Mouse (Mus musculus) kidney, adult 18-20 months (tissue): Measurements from ENCODE around the gene Slc37a4.
A peak's percentile ranks its signal among the peaks of the same experiment; 100 is the strongest.
"Not testable (repeated sequence)": the region's sequence is repeated elsewhere in the genome, so short reads cannot be mapped to it uniquely, and the experiment has no call there.

Experiments
- DNase-seq: peaks from one replicate; pipeline ENCODE4 v3.0.0; 2021

The Slc37a4 gene

GRCm38 (mm10) chr9:44399114-44399794, 2.6 kb downstream of the Slc37a4 start:
- no peak for DNase-seq

- peak; percentile 45 for DNase-seq
Observed at GRCm38 (mm10) chr9:44399795-44400114, 3.1 kb downstream of the Slc37a4 start.

GRCm38 (mm10) chr9:44401081-44401480, 4.4 kb downstream of the Slc37a4 start:
- DNase-seq: peak; percentile 80

- DNase-seq: no peak
Observed at GRCm38 (mm10) chr9:44405011-44405410, 8.4 kb downstream of the Slc37a4 start.

- DNase-seq: peak; percentile 95
Observed at GRCm38 (mm10) chr9:44406906-44407751, 10.5 kb downstream of the Slc37a4 start, which contains the start of the genes Rps25 and Trappc4. Gene Rps25 (plus strand): TSS chr9:44407139. Gene Trappc4 (minus strand): TSS chr9:44407600.

DNA sequence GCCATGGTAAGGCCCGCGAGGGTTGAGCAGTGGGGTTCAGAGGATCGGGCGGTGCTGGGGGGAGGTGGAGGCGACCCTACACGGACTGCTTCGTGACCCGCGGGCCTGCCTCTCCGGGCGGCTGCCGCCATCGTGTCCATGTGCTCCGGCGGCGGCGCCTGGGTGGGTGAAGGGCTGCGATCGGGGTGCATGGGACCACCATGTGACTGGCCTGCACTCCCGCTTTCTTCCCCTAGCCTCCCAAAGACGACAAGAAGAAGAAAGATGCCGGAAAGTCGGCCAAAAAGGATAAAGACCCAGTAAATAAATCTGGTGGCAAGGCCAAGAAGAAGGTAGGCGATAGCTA, 11.1 kb downstream of the Slc37a4 start:
- no peak for DNase-seq

DNA sequence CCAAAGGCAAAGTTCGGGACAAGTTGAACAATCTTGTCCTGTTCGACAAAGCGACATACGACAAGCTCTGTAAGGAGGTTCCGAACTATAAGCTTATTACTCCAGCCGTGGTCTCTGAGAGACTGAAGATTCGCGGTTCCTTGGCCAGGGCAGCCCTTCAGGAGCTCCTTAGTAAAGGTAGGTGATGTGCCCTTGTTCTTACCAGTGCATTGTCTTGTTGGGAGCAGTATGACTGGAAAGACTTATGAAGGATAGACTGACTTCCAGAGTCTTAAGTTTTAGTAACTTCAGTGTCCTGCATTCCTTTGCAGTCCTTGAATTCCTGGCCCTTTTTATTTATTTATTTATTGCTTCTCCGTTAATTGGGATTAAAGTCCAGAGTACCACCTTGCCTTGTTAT, 12.0 kb downstream of the Slc37a4 start:
- not testable (repeated sequence) for DNase-seq

DNA sequence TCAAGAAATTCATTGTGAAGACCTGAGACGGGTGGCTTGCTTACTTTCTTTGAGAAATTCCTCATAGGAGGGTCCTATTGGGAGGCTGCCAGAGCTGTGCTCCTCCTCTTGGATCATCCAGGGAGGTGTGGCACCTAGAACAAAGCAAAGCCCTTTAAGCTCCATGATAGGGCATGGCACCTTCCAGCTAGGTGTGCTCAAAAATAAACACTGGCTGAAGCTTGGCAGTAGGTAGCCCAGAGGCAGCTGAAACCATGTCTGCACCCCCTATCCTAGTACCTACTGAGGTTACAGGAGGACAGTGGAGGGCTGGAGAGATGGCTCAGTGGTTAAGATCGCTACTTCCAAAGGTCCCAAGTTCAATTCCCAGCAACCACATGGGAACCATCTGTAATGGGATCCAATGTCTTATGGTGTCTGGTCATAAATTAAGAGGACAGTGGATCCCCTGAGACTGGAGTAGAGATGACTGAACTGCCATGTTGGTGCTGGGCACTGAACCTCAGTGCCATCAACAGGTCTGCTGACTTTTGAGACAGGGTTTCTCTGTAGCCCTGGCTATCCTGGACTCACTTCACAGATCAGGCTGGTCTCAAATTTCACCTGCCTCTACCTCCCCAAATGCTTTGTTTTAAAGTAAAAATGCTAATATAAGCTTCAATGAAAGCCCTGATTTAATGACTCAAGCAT, 14.1 kb downstream of the Slc37a4 start:
- no peak for DNase-seq

DNA sequence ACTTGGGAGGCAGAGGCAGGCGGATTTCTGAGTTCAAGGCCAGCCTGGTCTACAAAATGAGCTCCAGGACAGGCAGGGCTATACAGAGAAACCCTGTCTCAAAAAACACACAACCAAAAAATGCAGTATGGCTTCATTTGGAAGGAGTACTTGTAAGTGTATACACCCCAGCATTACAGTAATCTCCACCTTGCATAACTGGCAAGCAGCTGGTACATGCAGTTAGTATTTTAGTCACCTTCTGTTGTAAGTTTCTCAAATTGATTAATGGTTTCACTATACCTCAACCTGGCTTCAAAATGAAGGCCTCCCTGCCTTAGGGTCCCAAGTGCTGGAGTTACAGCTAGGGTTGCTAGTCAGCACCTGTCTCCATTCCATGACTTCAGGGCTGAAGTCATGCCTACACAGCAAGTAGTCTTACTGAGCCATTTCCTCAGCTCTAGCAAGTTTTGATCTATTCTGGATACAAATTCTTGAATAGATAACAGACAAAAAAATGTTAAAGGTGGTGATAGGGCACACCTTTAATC, 15.0 kb downstream of the Slc37a4 start:
- DNase-seq: no peak

DNA sequence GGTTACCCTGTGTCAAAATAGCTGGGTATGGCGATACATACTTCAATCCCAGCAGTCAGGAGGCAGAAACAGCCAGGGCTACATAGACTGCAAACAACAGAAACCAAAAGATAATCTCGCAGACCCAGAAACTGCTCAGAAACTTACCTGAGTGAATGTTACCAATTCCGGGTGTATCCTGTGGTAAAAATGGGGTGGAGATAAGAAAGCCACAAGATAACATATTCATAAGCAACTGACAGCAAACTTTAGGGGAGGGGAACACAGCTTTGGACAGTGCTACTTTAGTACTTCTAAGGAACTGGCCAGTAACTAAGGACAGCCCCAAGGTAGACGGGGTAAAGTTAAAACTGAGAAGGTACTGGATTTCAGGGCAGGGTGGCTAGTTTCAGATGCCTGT, 15.7 kb downstream of the Slc37a4 start:
- DNase-seq: no peak

GRCm38 (mm10) chr9:44412781-44413180, 16.1 kb downstream of the Slc37a4 start:
- no peak for DNase-seq

DNA sequence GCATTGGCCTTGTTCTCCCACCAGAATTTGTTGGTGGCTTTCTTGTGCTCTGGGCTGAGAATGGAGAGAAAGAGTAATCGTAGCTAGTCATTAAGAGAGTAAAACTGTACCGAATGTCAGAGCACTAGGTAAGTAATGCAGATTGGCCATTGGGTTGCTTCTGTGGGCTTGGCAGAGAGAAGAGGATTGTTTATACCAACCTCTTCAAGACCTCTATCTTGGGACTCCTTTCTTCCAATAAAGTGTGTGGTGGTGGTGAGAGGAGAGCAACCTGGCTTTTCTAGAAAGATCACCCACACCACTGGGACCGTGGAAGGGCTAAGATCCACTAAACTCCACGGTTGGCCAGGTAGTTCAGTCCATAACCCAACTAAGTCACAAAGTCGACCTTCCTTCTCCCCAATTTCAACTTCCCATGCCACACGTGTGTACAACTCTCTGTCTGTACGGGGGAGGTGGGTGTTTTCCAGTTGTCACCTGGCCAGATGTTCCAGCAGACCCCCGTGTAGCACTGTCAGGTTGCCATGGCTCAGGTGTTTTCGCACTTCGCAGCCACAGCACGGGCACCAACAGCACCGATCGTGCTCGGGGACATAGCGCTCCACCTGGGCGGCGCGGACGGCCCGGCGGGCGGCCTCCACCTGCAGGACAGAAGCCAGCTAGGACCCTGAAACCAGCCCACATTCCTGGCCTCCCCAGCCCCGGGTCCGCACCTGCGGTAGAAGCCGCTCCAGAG, 20.7 kb downstream of the Slc37a4 start:
- no peak for DNase-seq

DNA sequence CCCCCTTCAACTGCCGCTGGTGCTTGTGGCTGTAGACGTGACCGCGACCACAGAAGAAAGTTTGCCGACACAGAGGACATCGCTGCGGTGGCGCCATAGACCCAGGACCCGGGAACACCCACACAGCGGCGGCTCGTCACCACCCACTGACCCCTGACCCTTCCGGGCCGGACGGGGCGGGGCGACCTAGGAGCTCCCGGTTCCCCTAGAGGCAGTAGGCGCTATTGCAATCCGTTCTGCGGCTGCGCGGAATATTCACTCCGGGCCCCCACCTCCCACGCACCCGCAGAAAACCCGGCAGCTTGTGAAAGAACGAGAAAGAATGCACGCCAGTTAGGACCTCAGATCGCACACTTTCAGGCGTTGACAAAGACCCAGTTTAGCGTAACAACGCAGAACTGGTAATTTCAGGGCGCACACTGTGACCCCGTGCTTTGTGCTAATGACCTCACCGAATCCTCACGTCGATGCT, 21.3 kb downstream of the Slc37a4 start:
- DNase-seq: peak; percentile 97

DNA sequence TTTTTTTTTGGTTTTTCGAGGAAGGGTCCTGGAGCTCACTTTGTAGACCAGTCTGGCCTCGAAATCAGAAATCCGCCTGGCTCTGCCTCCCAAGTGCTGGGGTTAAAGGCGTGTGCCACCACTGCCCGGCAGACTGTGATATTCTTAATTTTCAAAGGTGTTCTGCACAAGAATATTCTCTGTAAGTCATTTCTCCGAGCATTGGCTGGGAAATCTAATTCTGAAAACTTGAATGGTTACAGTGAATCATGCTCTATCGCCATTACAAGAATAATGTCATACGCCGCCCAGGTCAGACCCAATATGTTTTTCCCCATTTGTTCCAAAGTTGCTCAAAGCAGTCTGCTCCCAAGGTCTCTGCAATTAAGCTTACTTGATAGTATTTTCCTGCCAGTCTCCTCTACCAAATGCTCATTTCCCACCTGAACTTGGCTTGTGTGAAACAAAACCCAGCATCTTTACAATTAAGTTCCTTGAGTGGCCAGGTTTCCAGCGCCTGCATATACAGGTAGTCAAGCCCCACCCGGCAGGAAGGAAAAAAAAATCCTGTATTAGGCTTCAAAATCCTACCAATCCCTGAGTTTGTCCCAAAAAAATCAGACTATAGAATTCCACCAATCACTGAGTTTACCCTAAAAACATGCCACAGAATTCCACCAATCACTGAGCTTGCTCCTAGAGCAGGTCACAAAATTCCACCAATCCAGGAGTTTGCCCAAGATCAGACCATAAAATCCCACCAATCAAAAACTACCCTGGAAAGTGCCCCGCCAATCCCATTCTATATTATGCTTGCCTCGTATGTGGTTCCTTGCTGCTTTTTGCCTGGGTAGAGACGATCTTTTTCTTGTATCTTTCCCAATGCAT, 22.1 kb downstream of the Slc37a4 start, which contains the start of gene Ccdc84:
Gene Ccdc84 (minus strand): TSS at position 51 of the 867 bp plus-strand sequence.
- DNase-seq: no peak

GRCm38 (mm10) chr9:44419730-44420129, 23.1 kb downstream of the Slc37a4 start:
- DNase-seq: not testable (repeated sequence)

- DNase-seq: no peak
Observed at GRCm38 (mm10) chr9:44420280-44420898, 23.7 kb downstream of the Slc37a4 start.

DNA sequence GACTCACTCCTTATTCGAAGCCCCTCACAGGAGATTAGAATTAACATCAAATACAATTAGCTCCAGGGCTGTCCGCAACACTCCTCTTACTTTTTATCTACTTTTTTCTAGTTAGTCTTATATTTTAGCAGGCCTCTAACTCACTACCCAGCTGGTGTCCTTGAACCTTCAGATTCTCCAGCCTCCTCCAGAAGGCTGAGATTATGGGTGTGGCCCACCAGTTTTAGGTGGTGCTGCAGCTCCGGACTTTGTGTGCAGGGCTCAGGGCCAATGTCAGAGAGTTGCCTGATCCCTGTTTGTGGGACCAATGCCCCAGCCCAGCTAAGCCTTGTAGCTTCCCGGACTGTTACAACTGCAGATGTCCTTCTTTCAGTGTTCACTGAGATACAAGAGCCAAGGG, 26.9 kb downstream of the Slc37a4 start:
- DNase-seq: no peak

DNA sequence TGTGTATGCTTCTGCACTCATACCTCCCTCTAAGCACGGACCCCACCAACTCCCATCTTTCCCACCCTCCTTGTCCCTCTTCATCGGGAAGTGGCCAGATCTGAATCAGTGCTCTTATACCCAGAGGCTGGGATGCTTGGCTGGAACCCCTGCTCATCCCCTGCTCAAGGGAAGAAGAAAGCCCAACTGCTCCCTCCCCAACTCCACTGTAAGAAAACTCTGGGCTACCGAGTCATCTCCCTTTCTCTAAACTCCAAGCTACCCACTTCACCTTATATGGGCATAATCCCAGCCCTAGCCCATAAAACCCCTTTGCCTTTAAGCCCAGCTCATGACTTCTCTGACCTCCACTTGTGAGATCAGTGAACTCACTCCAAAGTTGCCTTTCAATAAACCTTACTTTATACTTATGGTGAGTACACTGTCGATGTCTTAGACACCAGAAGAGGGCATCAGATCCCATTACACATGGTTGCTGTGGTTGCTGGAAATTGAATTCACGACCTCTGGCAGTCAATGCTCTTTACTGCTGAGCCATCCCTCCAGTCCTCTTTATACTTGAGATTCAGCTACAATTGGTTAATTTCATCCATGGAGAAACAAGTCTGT, 36.0 kb downstream of the Slc37a4 start:
- DNase-seq: no peak

DNA sequence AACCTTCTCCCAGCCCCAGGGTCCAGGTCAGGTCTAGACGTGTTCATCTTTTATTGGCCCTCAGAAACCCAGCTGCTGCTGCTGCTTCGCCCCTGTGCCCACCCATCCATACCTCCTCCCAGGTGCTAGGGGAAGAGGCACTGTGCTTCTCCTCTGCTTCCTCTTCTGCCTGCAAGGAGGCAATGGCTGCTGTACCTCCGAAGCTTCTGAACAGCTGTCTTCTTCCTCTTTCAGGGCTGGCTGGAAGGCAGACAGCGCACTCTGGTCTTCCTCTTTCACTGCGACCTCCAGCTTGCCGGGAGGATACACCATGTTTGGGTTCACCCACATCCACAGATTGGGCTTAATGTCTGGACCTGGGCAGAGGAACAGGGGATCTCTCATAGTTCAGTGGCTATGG, 39.1 kb downstream of the Slc37a4 start:
- DNase-seq: no peak

GRCm38 (mm10) chr9:44440961-44441360, 44.3 kb downstream of the Slc37a4 start, which contains the start of gene Foxr1:
Gene Foxr1 (minus strand): TSS chr9:44441136.
- no peak for DNase-seq
